Mouse (Mus musculus): ENCODE results near the gene Traip. TPM values are rescaled to one million over a fixed set of nuclear protein-coding genes. Genes with fewer than 3 reads are reported as not detected.
"Not testable (repeated sequence)": the region's sequence is repeated elsewhere in the genome, so short reads cannot be mapped to it uniquely, and the experiment has no call there.

Gene Traip
- polyA plus RNA-seq, 1 experiment from 2014 or later = 45.9 TPM

DNA sequence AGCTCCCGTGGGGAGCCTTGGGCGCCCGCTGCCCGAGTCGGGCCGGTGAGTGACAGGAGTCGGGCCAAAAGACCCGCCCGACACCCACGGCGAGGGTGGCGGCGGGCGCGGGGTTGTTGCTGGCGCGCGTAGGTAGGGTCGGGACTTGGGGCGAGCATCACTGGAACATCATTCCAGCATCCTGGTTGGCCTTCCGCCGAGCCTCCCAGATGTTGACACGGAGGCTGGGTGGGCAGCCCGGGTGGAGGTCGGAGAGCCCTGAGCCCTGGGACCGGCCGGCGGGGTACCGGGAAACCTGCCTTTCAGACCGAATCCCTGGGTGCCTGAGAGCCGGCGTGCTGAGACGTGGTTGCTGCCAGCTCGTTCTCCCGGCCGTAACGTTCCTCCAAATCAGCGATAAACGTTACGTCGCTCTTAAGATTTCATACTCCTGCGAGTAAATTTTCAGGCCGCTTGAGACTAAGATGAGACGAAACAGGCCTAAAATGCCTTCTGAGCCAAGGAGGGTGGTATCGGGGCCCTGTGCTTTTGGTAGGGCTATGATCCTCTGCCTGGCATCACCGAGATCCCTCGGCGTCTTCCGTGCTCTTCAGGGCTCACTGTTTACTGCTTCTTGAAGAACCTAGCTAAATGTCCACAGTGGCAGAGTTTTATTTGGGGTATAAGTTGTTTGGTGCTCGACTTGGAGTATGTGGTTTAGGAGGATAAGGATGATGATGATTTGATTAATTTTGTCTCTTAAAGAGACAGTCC, 53.0 kb downstream of the Traip start:
- WGBS = under 1% methylated on average over 50 of the region's 50 CpGs

DNA sequence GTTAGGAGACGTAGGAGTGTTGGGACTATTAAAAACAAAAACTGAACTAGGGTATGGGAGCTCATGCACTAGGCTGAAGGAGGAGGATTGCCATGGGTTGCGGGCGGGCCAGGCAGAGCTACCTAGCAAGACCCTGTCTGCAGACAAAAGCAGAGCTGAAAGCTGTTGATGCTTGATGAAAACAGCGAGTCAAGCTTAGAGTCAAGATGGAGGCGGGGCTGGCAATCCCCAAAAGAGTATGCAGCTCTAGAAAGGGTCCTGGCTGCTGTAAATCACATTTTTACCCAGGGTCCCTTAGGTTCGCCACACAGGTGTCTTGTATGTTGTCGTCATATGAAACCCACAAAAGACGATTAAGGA, 53.6 kb downstream of the Traip start:
- H3K27ac ChIP-seq = peak overlapping the region; percentile 97
- H3K4me1 ChIP-seq = peaks cover 24% of the 10 kb centered on the region
- H3K4me3 ChIP-seq = peak overlapping the region; percentile 99
- peaks cover 19% of the 10 kb centered on the region for H3K36me3 ChIP-seq
- WGBS = 26% methylated on average over 8 of the region's 8 CpGs
- no peak for DNase-seq (ENCODE audit: low spot score)
- no peaks in the 10 kb centered on the region for H3K9me3 ChIP-seq (replicated peaks)
- H3K27me3 ChIP-seq (ENCODE audit: low read depth, poor library complexity, severe bottlenecking) = no peaks in the 10 kb centered on the region

More for the DNA sequence above, 53.0 kb downstream of the Traip start:
- no peaks in the 10 kb centered on the region for H3K9me3 ChIP-seq (replicated peaks)
- H3K36me3 ChIP-seq = peaks cover 14% of the 10 kb centered on the region
- H3K27me3 ChIP-seq (ENCODE audit: low read depth, poor library complexity, severe bottlenecking) = no peaks in the 10 kb centered on the region
- peaks cover 24% of the 10 kb centered on the region for H3K4me1 ChIP-seq
- no peak for DNase-seq (ENCODE audit: low spot score)
- H3K27ac ChIP-seq = peak overlapping the region; percentile 97
- H3K4me3 ChIP-seq = peak overlapping the region; percentile 99

DNA sequence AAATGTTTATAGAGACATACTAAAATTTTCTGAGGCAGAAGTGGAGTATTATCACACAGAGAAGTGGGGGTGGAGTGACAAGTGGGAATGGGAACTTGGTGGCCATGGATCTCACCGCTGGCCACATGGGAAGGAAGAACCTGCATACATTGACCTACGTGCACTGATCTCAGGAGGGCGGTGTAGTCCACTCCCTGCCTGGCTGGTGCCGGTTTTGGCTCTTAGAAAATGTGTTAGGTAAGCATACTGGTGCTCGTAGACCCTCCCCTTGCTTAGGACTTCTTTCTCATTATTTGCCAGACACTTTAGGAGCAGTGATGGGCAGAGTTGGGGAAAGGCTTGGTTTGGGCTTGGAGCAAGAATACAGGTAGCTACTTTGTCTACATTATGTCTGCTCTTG, 58.1 kb downstream of the Traip start:
- no peaks in the 10 kb centered on the region for H3K27me3 ChIP-seq (ENCODE audit: low read depth, poor library complexity, severe bottlenecking)
- no peak for DNase-seq (ENCODE audit: low spot score)
- peaks cover 14% of the 10 kb centered on the region for H3K4me1 ChIP-seq
- peaks cover 47% of the 10 kb centered on the region for H3K36me3 ChIP-seq
- no peak overlapping the region for H3K27ac ChIP-seq
- 92% methylated on average over 5 of the region's 5 CpGs for WGBS
- no peak overlapping the region for H3K4me3 ChIP-seq
- no peaks in the 10 kb centered on the region for H3K9me3 ChIP-seq (replicated peaks)

DNA sequence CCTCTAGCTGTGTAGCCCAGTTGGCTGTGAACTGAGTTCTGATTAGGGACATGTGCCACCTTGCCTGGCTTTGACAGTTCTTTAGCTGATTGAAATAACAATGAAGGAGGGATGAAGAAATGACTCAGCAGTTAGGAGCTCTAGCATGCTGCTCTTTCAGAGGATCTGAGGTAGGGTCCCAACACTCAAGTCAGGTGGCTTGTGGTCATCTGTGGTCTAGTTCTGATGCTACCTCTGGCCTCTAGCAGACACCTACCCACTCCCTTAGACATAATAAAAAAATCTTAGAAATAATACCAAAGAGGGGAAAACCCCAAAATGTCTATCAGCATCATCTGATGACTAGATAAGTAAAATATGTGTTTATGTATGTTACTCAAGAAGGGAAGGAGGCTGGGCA, 60.4 kb downstream of the Traip start:
- Histone ChIP-seq H3K27ac (no peak overlapping the region), H3K4me1 (no peaks in the 10 kb centered on the region), H3K9me3 (replicated peaks) (no peaks in the 10 kb centered on the region), H3K36me3 (peaks cover 57% of the 10 kb centered on the region), H3K4me3 (no peak overlapping the region), H3K27me3 (ENCODE audit: low read depth, poor library complexity, severe bottlenecking) (no peaks in the 10 kb centered on the region)
- DNase-seq (ENCODE audit: low spot score) = no peak

DNA sequence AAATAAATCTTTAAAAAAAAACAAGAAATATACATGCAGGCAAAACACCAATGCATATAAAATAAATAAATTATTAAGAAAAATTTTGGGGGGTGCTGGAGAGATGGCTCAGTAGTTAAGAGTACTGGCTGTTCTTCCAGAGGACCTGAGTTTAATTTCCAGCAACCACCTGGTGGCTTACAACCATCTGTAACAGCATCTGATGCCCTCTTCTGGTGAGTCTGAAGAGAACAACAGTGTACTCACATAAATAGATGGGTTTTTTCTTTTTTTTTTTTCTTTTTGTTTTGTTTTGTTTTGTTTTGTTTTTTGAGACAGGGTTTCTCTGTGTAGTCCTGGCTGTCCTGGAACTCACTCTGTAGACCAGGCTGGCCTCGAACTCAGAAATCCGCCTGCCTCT, 63.6 kb downstream of the Traip start:
- WGBS = 97% methylated on average over 2 of the region's 2 CpGs
- not testable (repeated sequence) for H3K27ac ChIP-seq; H3K9me3 ChIP-seq (replicated peaks); H3K4me3 ChIP-seq; H3K27me3 ChIP-seq (ENCODE audit: low read depth, poor library complexity, severe bottlenecking); DNase-seq (ENCODE audit: low spot score); H3K4me1 ChIP-seq
- H3K36me3 ChIP-seq = peaks cover 72% of the 10 kb centered on the region

DNA sequence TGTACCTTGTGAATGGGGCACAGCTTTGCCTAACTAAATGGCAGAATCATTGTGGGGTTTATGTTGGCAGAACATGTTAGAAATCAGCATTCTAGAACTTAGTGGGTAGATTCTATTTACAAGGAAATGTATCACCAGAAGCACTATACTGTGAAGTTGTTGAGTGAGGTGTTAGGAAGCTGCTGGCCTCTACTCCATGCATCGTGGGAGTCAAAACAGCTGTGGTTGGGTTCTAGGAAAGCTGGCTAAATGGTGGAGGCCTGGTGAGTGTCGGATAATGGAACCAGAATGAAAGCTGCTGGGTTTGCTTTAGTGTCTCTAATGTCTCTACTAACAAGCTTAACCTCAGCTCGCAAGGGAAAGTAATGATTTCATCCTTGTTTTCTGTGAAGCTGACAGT, 67.2 kb downstream of the Traip start:
- Histone ChIP-seq H3K9me3 (replicated peaks) (no peaks in the 10 kb centered on the region), H3K27ac (no peak overlapping the region), H3K4me1 (no peaks in the 10 kb centered on the region), H3K36me3 (peaks cover 55% of the 10 kb centered on the region), H3K4me3 (no peak overlapping the region), H3K27me3 (ENCODE audit: low read depth, poor library complexity, severe bottlenecking) (no peaks in the 10 kb centered on the region)
- 90% methylated on average over 3 of the region's 3 CpGs for WGBS
- no peak for DNase-seq (ENCODE audit: low spot score)

DNA sequence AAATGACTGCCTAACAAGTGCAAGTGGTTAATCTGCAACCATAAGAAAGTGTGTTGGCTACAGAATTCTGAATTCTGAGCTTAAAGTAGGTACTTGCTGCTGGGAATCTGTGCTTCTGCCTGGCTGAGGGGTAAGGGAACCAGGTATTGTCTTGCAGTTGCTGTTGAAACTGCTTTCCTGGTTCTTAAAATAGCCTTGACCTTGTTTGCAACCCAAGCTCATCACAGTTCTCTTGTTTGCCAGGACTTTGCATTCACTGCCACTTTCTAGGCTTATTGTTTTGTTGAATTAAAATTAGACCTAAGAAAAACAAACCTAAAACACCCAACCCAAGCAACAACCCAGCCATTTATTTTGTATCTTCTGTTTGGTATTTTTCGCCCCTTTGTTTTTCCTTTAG, 70.8 kb downstream of the Traip start:
- 96% methylated on average over 1 of the region's 1 CpGs for WGBS
- no peak for DNase-seq (ENCODE audit: low spot score)
- no peak overlapping the region for H3K4me3 ChIP-seq
- H3K27ac ChIP-seq = no peak overlapping the region
- H3K4me1 ChIP-seq = no peaks in the 10 kb centered on the region
- no peaks in the 10 kb centered on the region for H3K9me3 ChIP-seq (replicated peaks)
- peaks cover 49% of the 10 kb centered on the region for H3K36me3 ChIP-seq
- no peaks in the 10 kb centered on the region for H3K27me3 ChIP-seq (ENCODE audit: low read depth, poor library complexity, severe bottlenecking)

Other genes with a start within 250 kb of the Traip start
- 31.7 and 33.6 TPM in 2 replicates for gene Sema3f, start 239.7 kb upstream of the Traip start, polyA plus RNA-seq (2016; fragmentation: Nextera tagmentation; extraction: Ambion mirVana)
- 164 and 214 TPM in 2 replicates for gene Rbm5, start 179.1 kb upstream of the Traip start, polyA plus RNA-seq (2016; fragmentation: Nextera tagmentation; extraction: Ambion mirVana)
- gene Rbm6, start 76.9 kb upstream of the Traip start, polyA plus RNA-seq (2016; fragmentation: Nextera tagmentation; extraction: Ambion mirVana) = 96.4 and 116 TPM in 2 replicates
- 10.9 and 11.6 TPM in 2 replicates for gene Mon1a, start 62.0 kb upstream of the Traip start, polyA plus RNA-seq (2016; fragmentation: Nextera tagmentation; extraction: Ambion mirVana)
- 0.30 and 1.2 TPM in 2 replicates for gene Mst1r, start 43.3 kb upstream of the Traip start, polyA plus RNA-seq (2016; fragmentation: Nextera tagmentation; extraction: Ambion mirVana)
- gene Actl11, start 21.7 kb upstream of the Traip start, polyA plus RNA-seq (2016; fragmentation: Nextera tagmentation; extraction: Ambion mirVana) = not detected in 2 replicates
- 7.5 and 9.9 TPM in 2 replicates for gene Camkv, start 14.5 kb upstream of the Traip start, polyA plus RNA-seq (2016; fragmentation: Nextera tagmentation; extraction: Ambion mirVana)
- 18.6 and 22.5 TPM in 2 replicates for gene Uba7, start 25.4 kb downstream of the Traip start, polyA plus RNA-seq (2016; fragmentation: Nextera tagmentation; extraction: Ambion mirVana)
- gene Gm20661, start 32.9 kb downstream of the Traip start, polyA plus RNA-seq (2016; fragmentation: Nextera tagmentation; extraction: Ambion mirVana) = 3.5 and 6.2 TPM in 2 replicates
- 180 and 189 TPM in 2 replicates for gene Inka1, start 35.7 kb downstream of the Traip start, polyA plus RNA-seq (2016; fragmentation: Nextera tagmentation; extraction: Ambion mirVana)
- gene Cdhr4, start 42.4 kb downstream of the Traip start, polyA plus RNA-seq (2016; fragmentation: Nextera tagmentation; extraction: Ambion mirVana) = 6.5 and 11.9 TPM in 2 replicates
- gene Gm20662, start 46.2 kb downstream of the Traip start, polyA plus RNA-seq (2016; fragmentation: Nextera tagmentation; extraction: Ambion mirVana) = 0.34 and 0.93 TPM in 2 replicates
- gene Ip6k1, start 52.4 kb downstream of the Traip start, polyA plus RNA-seq (2016; fragmentation: Nextera tagmentation; extraction: Ambion mirVana) = 54.1 and 69.8 TPM in 2 replicates
- 25.2 and 26.4 TPM in 2 replicates for gene Gmppb, start 99.1 kb downstream of the Traip start, polyA plus RNA-seq (2016; fragmentation: Nextera tagmentation; extraction: Ambion mirVana)
- gene Amigo3, start 103.0 kb downstream of the Traip start, polyA plus RNA-seq (2016; fragmentation: Nextera tagmentation; extraction: Ambion mirVana) = 1.9 and 3.5 TPM in 2 replicates
- 0.54 and 0.74 TPM in 2 replicates for gene Mst1, start 130.3 kb downstream of the Traip start, polyA plus RNA-seq (2016; fragmentation: Nextera tagmentation; extraction: Ambion mirVana)
- 31.8 and 37.5 TPM in 2 replicates for gene Rnf123, start 133.2 kb downstream of the Traip start, polyA plus RNA-seq (2016; fragmentation: Nextera tagmentation; extraction: Ambion mirVana)
- 70.8 and 76.2 TPM in 2 replicates for gene Apeh, start 144.5 kb downstream of the Traip start, polyA plus RNA-seq (2016; fragmentation: Nextera tagmentation; extraction: Ambion mirVana)
- gene Bsn, start 240.2 kb downstream of the Traip start, polyA plus RNA-seq (2016; fragmentation: Nextera tagmentation; extraction: Ambion mirVana) = 1.7 TPM in 2 replicates

Data from limb, embryonic 10.5 days (tissue).